Mouse (Mus musculus) ES-E14 (cell line): ENCODE measurements around the gene Dazap2.

Experiments
- CHD2 ChIP-seq: IDR thresholded peaks from 2 replicates; pipeline ENCODE4 v1.6.1; 2014; ENCODE audit warnings: mild to moderate bottlenecking, low read depth, low read length, inconsistent platforms
- HCFC1 ChIP-seq: IDR thresholded peaks from 2 replicates; pipeline ENCODE4 v1.6.1; 2012; ENCODE audit warnings: low read length, inconsistent platforms, borderline replicate concordance; ENCODE audit not compliant: insufficient read depth
- MAFK ChIP-seq: IDR thresholded peaks from 2 replicates; pipeline ENCODE4 v1.6.1; 2014; ENCODE audit warnings: mild to moderate bottlenecking, low read depth, low read length, inconsistent platforms; ENCODE audit not compliant: insufficient read depth
- ZC3H11A ChIP-seq: IDR thresholded peaks from 2 replicates; pipeline ENCODE4 v1.6.1; 2012; ENCODE audit warnings: low read depth, mild to moderate bottlenecking, inconsistent platforms, low read length, borderline replicate concordance
- ZNF384 ChIP-seq: IDR thresholded peaks from 2 replicates; pipeline ENCODE4 v1.6.1; 2012; ENCODE audit warnings: low read depth, low read length, inconsistent platforms

GRCm38 (mm10) chr15:100664813-100665274, 49.7 kb downstream of the Dazap2 start:
- TF ChIP-seq ZC3H11A (no peak), ZNF384 (no peak), HCFC1 (no peak), CHD2 (no peak), MAFK (no peak)
